Mouse (Mus musculus) testis, adult 2 months (tissue): ENCODE results near the gene Mysm1. TPM values are rescaled to one million over a fixed set of nuclear protein-coding genes. Genes with fewer than 3 reads are reported as not detected.

ENCODE experiments used
- H3K27ac ChIP-seq: fragments of 200-500 bp; 2 replicates; pipeline ENCODE4 v1.5.1; 2012; ENCODE audit warnings: low read depth, low read length; ENCODE audit not compliant: control insufficient read depth, insufficient read depth
- H3K27me3 ChIP-seq: fragments of 200-500 bp; 2 replicates; pipeline ENCODE4 v1.6.1; 2012; ENCODE audit warnings: mild to moderate bottlenecking, low read length, moderate library complexity; ENCODE audit not compliant: control insufficient read depth, insufficient read depth
- H3K36me3 ChIP-seq: fragments of 200-500 bp; 2 replicates; pipeline ENCODE4 v1.6.1; 2012; ENCODE audit warnings: mild to moderate bottlenecking, low read length; ENCODE audit not compliant: control insufficient read depth, insufficient read depth
- H3K4me1 ChIP-seq: fragments of 200-500 bp; 2 replicates; pipeline ENCODE4 v1.6.1; 2012; ENCODE audit warnings: low read length; ENCODE audit not compliant: control insufficient read depth, insufficient read depth
- H3K4me3 ChIP-seq: fragments of 200-500 bp; 2 replicates; pipeline ENCODE4 v1.5.1; 2012; ENCODE audit warnings: low read depth, mild to moderate bottlenecking, low read length, moderate library complexity, mixed read lengths; ENCODE audit not compliant: control insufficient read depth
- CTCF ChIP-seq: fragments of 200-500 bp; IDR thresholded peaks from 2 replicates; pipeline ENCODE4 v1.5.1; 2012; ENCODE audit warnings: low read depth, mild to moderate bottlenecking, inconsistent platforms, low read length, moderate library complexity; ENCODE audit not compliant: control insufficient read depth, insufficient read depth, insufficient replicate concordance
- POLR2A ChIP-seq: fragments of 200-500 bp; IDR thresholded peaks from 2 replicates; pipeline ENCODE4 v1.6.1; 2012; ENCODE audit warnings: low read depth, mild to moderate bottlenecking, inconsistent platforms, low read length, moderate library complexity; ENCODE audit not compliant: control insufficient read depth
- polyA plus RNA-seq: library from polyadenylated mRNA; depleted of rRNA; stranded (reverse); fragments of >200 nt; gene quantifications from 2 replicates; pipeline ENCODE4 v1.2.3, GENCODE M21; 2012

Mysm1 gene
- polyA plus RNA-seq, 1 experiment = 3.3 TPM

DNA sequence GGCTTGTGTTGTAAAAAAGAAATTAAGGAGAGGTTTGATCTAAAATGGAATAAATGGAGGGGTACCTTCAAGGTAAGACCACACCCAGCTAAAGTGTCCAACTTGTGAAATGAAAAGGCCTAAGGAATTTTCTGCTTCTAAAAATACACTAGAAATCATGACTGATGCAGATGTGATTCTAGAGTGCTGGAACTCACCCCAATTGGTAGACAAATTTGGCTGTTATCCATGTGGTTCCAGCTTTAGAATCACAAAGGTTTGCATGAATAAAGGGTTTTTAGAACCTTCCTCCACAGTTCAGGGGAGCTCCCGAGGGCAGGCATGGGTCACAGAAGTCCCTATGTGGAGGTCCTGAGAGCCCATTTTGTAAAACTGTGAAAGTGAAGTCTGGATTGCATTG lies 33.8 kb upstream of the Mysm1 start:
- Histone ChIP-seq H3K27ac (no peak overlapping the region), H3K27me3 (no peaks in the 10 kb centered on the region), H3K4me3 (no peak overlapping the region), H3K4me1 (no peaks in the 10 kb centered on the region), H3K36me3 (no peaks in the 10 kb centered on the region)
- TF ChIP-seq CTCF (no peak), POLR2A (no peak)

GRCm38 (mm10) chr4:95012256-95012655 lies 33.4 kb upstream of the Mysm1 start:
- no peaks in the 10 kb centered on the region for H3K27me3 ChIP-seq
- TF ChIP-seq CTCF (no peak), POLR2A (no peak)

GRCm38 (mm10) chr4:95008175-95009057 lies 29.5 kb upstream of the Mysm1 start:
- no peak overlapping the region for H3K27ac ChIP-seq
- H3K4me3 ChIP-seq = no peak overlapping the region
- no peaks in the 10 kb centered on the region for H3K4me1 ChIP-seq
- no peak for TF ChIP-seq POLR2A
- peak; percentile 43; the same call in 1 of the 2 replicates for TF ChIP-seq CTCF
- no peaks in the 10 kb centered on the region for H3K27me3 ChIP-seq
- H3K36me3 ChIP-seq = no peaks in the 10 kb centered on the region

More at GRCm38 (mm10) chr4:95012256-95012655, 33.4 kb upstream of the Mysm1 start:
- H3K4me1 ChIP-seq = no peaks in the 10 kb centered on the region
- H3K27ac ChIP-seq = no peak overlapping the region
- no peaks in the 10 kb centered on the region for H3K36me3 ChIP-seq
- H3K4me3 ChIP-seq = no peak overlapping the region

- TF ChIP-seq CTCF = no peak
- TF ChIP-seq POLR2A = no peak
Observed at GRCm38 (mm10) chr4:95007759-95008158, 28.9 kb upstream of the Mysm1 start.

DNA sequence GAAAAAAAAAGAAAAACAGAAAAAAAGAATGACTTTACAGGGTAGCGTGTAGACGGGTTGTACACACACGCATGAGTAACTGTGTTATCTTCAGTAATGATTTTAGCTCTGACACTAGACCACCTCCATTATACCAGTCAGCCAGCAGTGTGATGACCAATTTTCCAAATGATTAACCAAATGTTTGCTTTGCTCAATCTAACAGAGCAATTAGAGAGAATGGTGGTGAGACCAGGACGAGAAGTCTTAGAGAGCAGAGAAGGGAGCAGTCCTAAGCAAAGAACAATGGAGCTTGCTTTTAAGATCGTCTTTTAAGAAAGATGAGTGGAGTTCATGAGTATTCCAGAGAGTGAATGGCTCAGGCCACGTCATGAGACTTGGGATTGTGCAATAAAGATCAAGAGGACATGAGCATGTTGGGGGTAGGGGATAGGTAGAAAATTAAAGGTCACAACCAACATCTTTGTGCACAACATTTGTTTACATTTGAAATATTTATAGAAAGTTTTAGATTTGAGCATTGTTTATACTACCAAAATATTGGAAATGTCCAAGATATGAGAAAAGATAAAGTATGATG lies 26.4 kb upstream of the Mysm1 start:
- Histone ChIP-seq H3K4me1 (no peaks in the 10 kb centered on the region), H3K4me3 (no peak overlapping the region), H3K27ac (no peak overlapping the region), H3K27me3 (no peaks in the 10 kb centered on the region), H3K36me3 (no peaks in the 10 kb centered on the region)
- TF ChIP-seq POLR2A (no peak), CTCF (no peak)

More at GRCm38 (mm10) chr4:95007759-95008158, 28.9 kb upstream of the Mysm1 start:
- H3K4me3 ChIP-seq = no peak overlapping the region
- H3K4me1 ChIP-seq = no peaks in the 10 kb centered on the region
- H3K27me3 ChIP-seq = no peaks in the 10 kb centered on the region
- no peak overlapping the region for H3K27ac ChIP-seq
- H3K36me3 ChIP-seq = no peaks in the 10 kb centered on the region

DNA sequence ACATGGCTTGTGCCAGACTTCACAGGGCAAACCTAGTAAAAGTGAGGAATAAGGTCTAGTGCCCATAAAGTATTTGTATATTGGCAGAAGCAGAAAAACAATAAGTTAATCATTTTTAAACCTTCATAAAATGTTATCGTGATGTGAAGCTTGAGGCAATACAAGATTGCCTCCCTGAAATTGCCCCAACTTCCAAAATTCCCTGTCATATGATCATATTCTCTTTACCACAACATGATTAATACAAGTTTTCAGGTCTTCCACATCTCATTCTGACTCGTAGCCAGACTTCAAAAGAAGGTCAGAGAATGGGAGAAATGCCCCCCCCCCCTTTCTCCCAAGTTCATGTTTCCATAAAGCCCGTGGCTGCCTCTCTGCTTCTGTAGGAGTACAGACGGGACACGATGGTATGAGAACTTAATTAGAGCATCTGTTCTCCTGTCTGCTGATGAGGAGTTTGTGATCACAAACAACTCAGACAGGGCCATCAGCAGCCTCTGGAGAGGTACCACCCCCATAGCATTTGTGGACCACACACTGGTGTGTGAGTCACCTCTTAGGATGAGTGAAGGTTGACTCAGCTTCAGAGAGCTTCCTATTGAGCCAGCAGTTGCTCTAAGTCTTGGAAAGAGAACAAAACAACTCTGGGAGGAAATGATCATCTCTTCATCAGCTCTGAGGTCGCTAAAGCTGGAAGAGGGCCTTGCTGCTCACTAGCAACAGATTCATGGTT lies 22.3 kb upstream of the Mysm1 start:
- Histone ChIP-seq H3K27me3 (no peaks in the 10 kb centered on the region), H3K27ac (no peak overlapping the region), H3K4me1 (no peaks in the 10 kb centered on the region), H3K4me3 (no peak overlapping the region), H3K36me3 (no peaks in the 10 kb centered on the region)
- TF ChIP-seq POLR2A (no peak), CTCF (no peak)

DNA sequence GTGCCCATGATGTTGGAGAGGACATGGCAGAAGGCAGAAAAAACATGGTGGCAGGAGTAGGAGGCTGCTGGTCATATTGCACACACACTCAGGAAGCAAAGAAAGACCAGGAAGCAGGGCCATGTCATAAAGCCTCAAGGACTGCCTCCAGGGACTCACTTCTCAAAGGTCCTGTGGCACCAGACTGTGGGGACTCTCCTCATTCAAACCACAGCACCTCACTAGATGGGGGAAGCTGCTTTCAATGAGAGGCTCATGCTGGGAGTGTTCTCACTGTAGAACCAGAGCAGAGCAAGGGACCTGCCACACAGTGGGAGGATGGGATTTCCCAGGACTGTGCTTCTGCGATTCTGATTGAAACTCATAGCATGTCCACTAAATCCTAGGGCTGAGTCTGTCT lies 21.2 kb upstream of the Mysm1 start:
- Histone ChIP-seq H3K4me3 (no peak overlapping the region), H3K4me1 (no peaks in the 10 kb centered on the region), H3K27ac (no peak overlapping the region), H3K36me3 (no peaks in the 10 kb centered on the region), H3K27me3 (no peaks in the 10 kb centered on the region)
- TF ChIP-seq POLR2A (no peak), CTCF (no peak)
